Mouse (Mus musculus) limb, embryonic 10.5 days (tissue): Measurements from ENCODE around the gene Kndc1. TPM values are rescaled to one million over a fixed set of nuclear protein-coding genes. Genes with fewer than 3 reads are reported as not detected.

Experiments used
- DNase-seq: peaks from one replicate; pipeline ENCODE4 v3.0.0-alpha.2; 2017; ENCODE audit warnings: low spot score
- H3K27ac ChIP-seq: fragments of 300-500 bp; sonication (generic); 2 replicates; pipeline ENCODE4 v1.5.1; 2016; ENCODE audit warnings: mild to moderate bottlenecking
- H3K27me3 ChIP-seq: fragments of 300-500 bp; sonication (generic); 2 replicates; pipeline ENCODE4 v1.6.1; 2016; ENCODE audit warnings: low read depth, mild to moderate bottlenecking; ENCODE audit not compliant: poor library complexity, severe bottlenecking
- H3K36me3 ChIP-seq: fragments of 300-500 bp; sonication (generic); 2 replicates; pipeline ENCODE4 v1.6.1; 2016; ENCODE audit warnings: mild to moderate bottlenecking, moderate library complexity
- H3K4me1 ChIP-seq: fragments of 300-500 bp; sonication (generic); 2 replicates; pipeline ENCODE4 v1.6.1; 2016
- H3K4me3 ChIP-seq: fragments of 300-500 bp; sonication (generic); 2 replicates; pipeline ENCODE4 v1.5.1; 2016; ENCODE audit warnings: mild to moderate bottlenecking, moderate library complexity
- H3K9me3 ChIP-seq: fragments of 300-500 bp; sonication (generic); replicated peaks from 2 replicates; pipeline ENCODE4 v1.6.1; 2016; ENCODE audit warnings: mild to moderate bottlenecking
- WGBS: fragments of 180-500 bp; shearing (Covaris S2); methylation state at CpG from one replicate; pipeline ENCODE4 v1.1.7; 2016; 5-methylcytosine and 5-hydroxymethylcytosine counted together
- polyA plus RNA-seq: library from polyadenylated mRNA; unstranded; fragments of >200 nt; fragmentation: Nextera tagmentation; extraction: Ambion mirVana; gene quantifications from 2 replicates; pipeline ENCODE4 v1.2.1, GENCODE M21; 2016

The Kndc1 gene
- polyA plus RNA-seq, 1 experiment from 2014 or later, result not detected

DNA sequence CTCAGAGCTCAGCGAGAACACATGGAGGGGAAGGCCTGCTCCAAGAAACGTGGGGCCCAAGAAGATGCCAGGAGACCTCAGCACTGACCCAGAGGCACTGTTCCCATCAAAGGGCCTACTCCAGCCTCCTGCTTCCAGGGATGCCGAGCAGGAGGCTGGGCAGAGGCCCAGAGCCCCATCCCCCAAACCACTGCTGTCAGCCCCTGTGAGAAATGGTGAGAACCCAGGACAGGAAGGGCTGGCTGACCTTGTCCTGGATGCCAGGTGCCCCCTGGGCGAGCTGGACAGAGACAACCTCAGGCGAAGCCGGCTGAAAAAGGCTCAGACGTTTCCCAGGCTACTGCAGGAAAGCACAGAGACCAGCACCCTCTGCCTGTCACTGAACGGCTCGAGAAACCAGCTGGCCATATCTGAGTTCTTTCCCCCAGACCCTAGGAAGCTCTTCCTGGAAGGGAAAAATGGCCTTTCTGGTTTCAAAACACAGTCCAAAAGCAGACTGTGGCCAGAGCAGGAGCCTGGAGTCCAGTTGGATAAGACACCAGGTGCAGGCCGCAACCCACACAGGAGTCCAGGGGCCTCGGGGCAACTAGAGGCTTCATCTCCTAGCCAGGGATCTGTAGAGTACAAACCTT lies 15.8 kb downstream of the Kndc1 start:
- H3K27me3 ChIP-seq, result peaks cover 48% of the 10 kb centered on the region
- H3K27ac ChIP-seq, result 0 out of 2 replicates have a peak overlapping the region, but pooled peaks have one; percentile 7
- 62% methylated on average over 11 of the region's 11 CpGs for whole genome bisulfite sequencing

GRCm38 (mm10) chr7:139914141-139915047 lies 19.9 kb downstream of the Kndc1 start:
- Histone ChIP-seq H3K4me1 (peaks cover 38% of the 10 kb centered on the region), H3K27ac (no peak overlapping the region), H3K9me3 (no peaks in the 10 kb centered on the region), H3K27me3 (peaks cover 83% of the 10 kb centered on the region), H3K4me3 (peak overlapping the region; percentile 47), H3K36me3 (no peaks in the 10 kb centered on the region)
- peak; percentile 46 for DNase-seq
- 11% methylated on average over 29 of the region's 29 CpGs for WGBS

More for the DNA sequence above, 15.8 kb downstream of the Kndc1 start:
- DNase-seq, result no peak
- no peaks in the 10 kb centered on the region for H3K36me3 ChIP-seq
- peaks cover 44% of the 10 kb centered on the region for H3K4me1 ChIP-seq
- H3K4me3 ChIP-seq, result no peak overlapping the region
- H3K9me3 ChIP-seq, result no peaks in the 10 kb centered on the region

DNA sequence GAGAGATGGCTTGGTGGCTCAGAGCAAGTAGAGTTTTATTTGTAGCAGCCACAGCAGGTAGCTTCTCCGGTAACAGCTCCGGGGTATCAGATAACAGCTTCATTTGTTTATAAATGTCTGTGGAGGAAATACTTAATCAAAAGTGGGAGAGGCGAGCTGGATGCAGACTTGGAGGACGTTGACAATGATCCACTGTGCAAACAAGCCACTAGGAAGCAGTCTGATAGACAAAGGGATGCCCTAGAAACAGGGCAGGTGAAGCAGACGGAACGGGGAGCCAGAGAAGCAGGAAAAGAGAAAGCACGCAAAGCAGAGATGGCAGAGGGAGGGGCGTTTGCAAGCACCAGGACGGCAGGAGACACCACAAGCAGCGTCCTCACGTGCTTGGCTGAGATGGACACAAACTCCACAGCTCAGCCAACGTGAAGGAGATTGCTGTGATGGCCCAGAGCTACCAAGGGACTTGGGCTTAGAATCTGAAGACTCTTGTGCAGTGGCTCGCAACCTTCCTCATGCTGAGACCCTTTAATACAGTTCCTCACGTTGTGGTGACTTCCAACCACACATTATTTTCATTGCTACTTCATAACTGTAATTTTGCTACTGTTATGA lies 21.3 kb downstream of the Kndc1 start:
- 9% methylated on average over 14 of the region's 14 CpGs for WGBS
- no peaks in the 10 kb centered on the region for H3K36me3 ChIP-seq
- no peaks in the 10 kb centered on the region for H3K9me3 ChIP-seq
- peaks cover 94% of the 10 kb centered on the region for H3K27me3 ChIP-seq
- H3K27ac ChIP-seq, result no peak overlapping the region
- peaks cover 24% of the 10 kb centered on the region for H3K4me1 ChIP-seq
- peak overlapping the region; percentile 15; the same call in 1 of the 2 replicates for H3K4me3 ChIP-seq
- DNase-seq, result no peak

- Histone ChIP-seq H3K4me3 (no peak overlapping the region), H3K9me3 (no peaks in the 10 kb centered on the region), H3K27me3 (peaks cover 91% of the 10 kb centered on the region), H3K27ac (no peak overlapping the region), H3K4me1 (peaks cover 19% of the 10 kb centered on the region), H3K36me3 (no peaks in the 10 kb centered on the region)
- no peak for DNase-seq
- 0% methylated on average over 1 of the region's 1 CpGs for WGBS
Measured at GRCm38 (mm10) chr7:139916345-139916744, 21.8 kb downstream of the Kndc1 start.

GRCm38 (mm10) chr7:139918262-139918661 lies 23.8 kb downstream of the Kndc1 start:
- Histone ChIP-seq H3K27ac (no peak overlapping the region), H3K36me3 (no peaks in the 10 kb centered on the region), H3K27me3 (peaks cover 72% of the 10 kb centered on the region), H3K4me1 (peaks cover 19% of the 10 kb centered on the region), H3K9me3 (no peaks in the 10 kb centered on the region), H3K4me3 (no peak overlapping the region)
- no peak for DNase-seq
- WGBS, result 66% methylated on average over 4 of the region's 4 CpGs

GRCm38 (mm10) chr7:139930732-139931131 lies 36.2 kb downstream of the Kndc1 start:
- peak; percentile 61 for DNase-seq
- 21% methylated on average over 11 of the region's 11 CpGs for WGBS

DNA sequence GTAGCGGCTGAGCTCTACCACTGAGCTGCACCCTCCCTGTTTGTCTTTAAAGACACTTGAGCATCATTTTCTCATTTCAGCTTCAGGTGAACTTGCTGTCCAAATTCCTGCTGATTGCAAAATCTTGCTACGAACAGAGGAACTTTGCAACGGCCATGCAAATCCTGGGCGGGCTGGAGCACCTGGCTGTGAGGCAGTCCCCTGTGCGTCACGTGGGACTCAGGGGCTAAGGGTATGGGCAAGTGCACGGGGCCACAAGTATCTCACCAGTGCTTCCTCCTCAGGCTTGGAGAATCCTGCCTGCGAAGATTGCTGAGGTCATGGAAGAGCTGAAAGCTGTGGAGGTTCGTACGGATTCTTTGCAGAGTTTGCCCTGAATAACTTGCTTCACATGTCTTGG lies 42.2 kb downstream of the Kndc1 start:
- Histone ChIP-seq H3K4me3 (no peak overlapping the region), H3K27me3 (peaks cover 34% of the 10 kb centered on the region), H3K9me3 (no peaks in the 10 kb centered on the region), H3K4me1 (no peaks in the 10 kb centered on the region), H3K27ac (no peak overlapping the region), H3K36me3 (no peaks in the 10 kb centered on the region)
- 87% methylated on average over 10 of the region's 10 CpGs for WGBS
- no peak for DNase-seq

More at GRCm38 (mm10) chr7:139930732-139931131, 36.2 kb downstream of the Kndc1 start:
- H3K4me3 ChIP-seq, result no peak overlapping the region
- no peaks in the 10 kb centered on the region for H3K36me3 ChIP-seq
- 0 out of 2 replicates have a peak, but pooled peaks cover 5% of the 10 kb centered on the region for H3K4me1 ChIP-seq
- H3K27me3 ChIP-seq, result peaks cover 17% of the 10 kb centered on the region
- no peaks in the 10 kb centered on the region for H3K9me3 ChIP-seq
- no peak overlapping the region for H3K27ac ChIP-seq

DNA sequence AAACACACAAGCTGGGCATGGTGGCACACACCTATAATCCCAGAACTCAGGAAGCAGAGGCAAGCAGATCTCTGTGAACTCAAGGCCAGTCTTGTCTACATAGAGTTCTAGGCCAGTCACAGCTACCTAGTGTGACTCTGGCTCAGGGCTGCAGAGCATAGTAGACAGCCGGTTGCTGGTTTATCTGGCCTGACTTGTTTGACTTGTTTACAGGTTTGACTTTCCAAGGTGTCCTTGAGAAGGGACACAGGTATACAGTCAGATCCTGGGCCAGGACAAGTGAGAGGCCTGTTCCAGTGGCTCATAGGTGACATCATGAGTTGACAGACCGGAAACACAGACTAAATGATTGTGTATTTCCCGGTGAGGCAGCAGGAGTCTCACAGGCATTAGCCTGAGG lies 42.6 kb downstream of the Kndc1 start:
- no peak overlapping the region for H3K27ac ChIP-seq
- no peaks in the 10 kb centered on the region for H3K4me1 ChIP-seq
- H3K36me3 ChIP-seq, result no peaks in the 10 kb centered on the region
- H3K27me3 ChIP-seq, result peaks cover 38% of the 10 kb centered on the region
- no peaks in the 10 kb centered on the region for H3K9me3 ChIP-seq
- no peak for DNase-seq
- WGBS, result 69% methylated on average over 3 of the region's 3 CpGs
- no peak overlapping the region for H3K4me3 ChIP-seq

- Histone ChIP-seq H3K9me3 (no peaks in the 10 kb centered on the region), H3K4me3 (no peak overlapping the region), H3K4me1 (no peaks in the 10 kb centered on the region), H3K36me3 (no peaks in the 10 kb centered on the region), H3K27ac (no peak overlapping the region), H3K27me3 (peaks cover 45% of the 10 kb centered on the region)
- DNase-seq, result no peak
- WGBS, result 63% methylated on average over 5 of the region's 5 CpGs
Measured at GRCm38 (mm10) chr7:139937810-139938209, 43.3 kb downstream of the Kndc1 start.

GRCm38 (mm10) chr7:139940476-139941209 lies 46.1 kb downstream of the Kndc1 start:
- DNase-seq, result no peak
- peaks cover 71% of the 10 kb centered on the region for H3K27me3 ChIP-seq
- WGBS, result 66% methylated on average over 16 of the region's 16 CpGs
- H3K36me3 ChIP-seq, result no peaks in the 10 kb centered on the region
- H3K4me3 ChIP-seq, result no peak overlapping the region
- no peak overlapping the region for H3K27ac ChIP-seq
- peaks cover 12% of the 10 kb centered on the region for H3K4me1 ChIP-seq
- H3K9me3 ChIP-seq, result no peaks in the 10 kb centered on the region

- Histone ChIP-seq H3K9me3 (no peaks in the 10 kb centered on the region), H3K36me3 (no peaks in the 10 kb centered on the region), H3K27ac (no peak within 1 kb of the TSS), H3K4me1 (peaks cover 12% of the 10 kb centered on the region), H3K27me3 (peaks cover 94% of the 10 kb centered on the region), H3K4me3 (peak within 1 kb of the TSS; percentile 34)
- DNase-seq, result peak; percentile 64
- WGBS, result under 1% methylated on average over 59 of the region's 59 CpGs
Measured at GRCm38 (mm10) chr7:139943674-139944281, 49.3 kb downstream of the Kndc1 start, which contains the start of gene Utf1. Gene Utf1 (plus strand): TSS chr7:139943789.
